Mouse (Mus musculus) megakaryocyte, adult 5-6 weeks (primary cell): Measurements from ENCODE around the gene Car14. TPM values are rescaled to one million over a fixed set of nuclear protein-coding genes. Genes with fewer than 3 reads are reported as not detected.
"Not testable (repeated sequence)": the region's sequence is repeated elsewhere in the genome, so short reads cannot be mapped to it uniquely, and the experiment has no call there.

Source experiments
- ATAC-seq: 2 replicates; pipeline ENCODE4 v1.8.0; 2016; ENCODE audit warnings: mild to moderate bottlenecking, inconsistent platforms; ENCODE audit not compliant: poor library complexity, severe bottlenecking
- total RNA-seq, 2 experiments: library from RNA; stranded (forward) in 1 of 2; stranded (reverse) in 1 of 2; fragments of 153-499, 151-499 nt in 1 of 2; fragments of 221-1000, 200-1000 nt in 1 of 2; gene quantifications; 2 replicates each; pipeline versions ENCODE4 v1.2.3 to v1.2.4; 2015 to 2017

The Car14 gene
- not detected in 2 replicates for total RNA-seq (2015)
- total RNA-seq (2017): not detected in 2 replicates

DNA sequence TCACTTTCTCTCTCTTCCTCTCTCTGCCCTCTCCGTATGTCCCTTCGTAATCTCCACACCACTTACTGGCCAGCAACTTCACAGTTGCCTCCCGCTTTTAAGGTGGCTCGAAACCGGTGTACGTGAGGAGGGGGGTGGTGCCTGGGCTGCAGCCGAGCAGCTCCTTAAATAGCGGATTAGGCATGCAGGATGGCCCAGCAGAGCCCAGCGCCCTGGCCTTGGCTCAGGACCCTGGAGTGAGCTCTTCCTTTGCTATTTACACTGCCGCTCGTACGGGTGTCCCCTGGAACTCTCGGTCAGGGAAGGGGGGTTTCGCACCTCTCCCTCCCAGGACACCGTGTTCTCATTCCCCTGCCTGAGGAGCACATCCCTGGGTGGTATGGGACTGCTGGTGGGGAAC, at the start of gene Car14:
Gene Car14 (minus strand): TSS at position 124 of the 400 bp plus-strand sequence.
- no peak for ATAC-seq

DNA sequence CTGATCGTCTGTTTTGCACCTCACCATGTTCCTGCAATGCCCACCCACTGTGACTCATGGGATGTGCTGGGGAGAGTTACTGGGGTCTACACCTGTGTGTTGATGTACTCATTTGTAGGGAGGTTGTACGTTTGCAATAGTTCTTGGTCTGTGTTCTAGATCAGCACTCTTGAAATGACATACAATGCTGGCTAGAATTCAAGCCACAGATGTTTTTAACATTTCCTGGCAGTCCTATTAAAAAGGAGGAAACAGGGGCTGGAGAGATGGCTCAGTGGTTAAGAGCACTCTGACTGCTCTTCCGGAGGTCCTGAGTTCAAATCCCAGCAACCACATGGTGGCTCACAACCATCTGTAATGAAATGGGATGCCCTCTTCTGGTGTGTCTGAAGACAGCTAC, 49.0 kb upstream of the Car14 start:
- no peak for ATAC-seq

DNA sequence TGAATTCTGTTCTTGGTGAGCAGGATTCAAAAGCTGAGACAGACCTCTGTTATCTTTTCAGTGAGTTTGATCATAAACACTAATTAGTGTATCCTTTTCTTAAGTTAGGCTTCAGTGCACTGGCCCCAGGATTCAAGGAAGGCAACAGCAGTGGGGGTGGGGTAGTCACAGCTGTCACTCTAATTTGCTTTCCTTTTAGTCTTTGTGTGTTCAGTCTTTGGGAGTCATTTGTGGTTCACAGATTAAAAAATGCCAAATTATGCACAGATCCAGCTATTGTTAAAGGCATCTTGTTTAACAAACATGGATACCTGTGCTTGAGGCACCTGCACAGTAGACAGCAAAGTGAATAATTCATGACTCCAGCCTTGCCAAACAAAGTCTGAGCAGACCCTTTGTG, 48.5 kb upstream of the Car14 start:
- no peak for ATAC-seq

DNA sequence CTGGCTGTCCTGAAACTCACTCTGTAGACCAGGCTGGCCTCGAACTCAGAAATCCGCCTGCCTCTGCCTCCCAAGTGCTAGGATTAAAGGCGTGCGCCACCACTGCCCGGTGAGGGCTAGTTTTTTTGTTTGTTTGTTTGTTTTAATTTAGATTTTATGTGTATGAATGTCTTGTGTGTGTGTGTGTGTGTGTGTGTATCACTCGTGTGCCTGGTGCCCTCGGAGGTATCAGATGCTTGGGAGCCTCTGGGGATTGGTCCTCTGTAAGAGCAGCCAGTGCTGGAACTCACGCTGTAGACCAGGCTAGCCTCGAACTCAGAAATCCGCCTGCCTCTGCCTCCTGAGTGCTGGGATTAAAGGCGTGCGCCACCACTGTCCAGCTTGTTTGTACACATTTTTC, 47.1 kb upstream of the Car14 start:
- not testable (repeated sequence) for ATAC-seq

DNA sequence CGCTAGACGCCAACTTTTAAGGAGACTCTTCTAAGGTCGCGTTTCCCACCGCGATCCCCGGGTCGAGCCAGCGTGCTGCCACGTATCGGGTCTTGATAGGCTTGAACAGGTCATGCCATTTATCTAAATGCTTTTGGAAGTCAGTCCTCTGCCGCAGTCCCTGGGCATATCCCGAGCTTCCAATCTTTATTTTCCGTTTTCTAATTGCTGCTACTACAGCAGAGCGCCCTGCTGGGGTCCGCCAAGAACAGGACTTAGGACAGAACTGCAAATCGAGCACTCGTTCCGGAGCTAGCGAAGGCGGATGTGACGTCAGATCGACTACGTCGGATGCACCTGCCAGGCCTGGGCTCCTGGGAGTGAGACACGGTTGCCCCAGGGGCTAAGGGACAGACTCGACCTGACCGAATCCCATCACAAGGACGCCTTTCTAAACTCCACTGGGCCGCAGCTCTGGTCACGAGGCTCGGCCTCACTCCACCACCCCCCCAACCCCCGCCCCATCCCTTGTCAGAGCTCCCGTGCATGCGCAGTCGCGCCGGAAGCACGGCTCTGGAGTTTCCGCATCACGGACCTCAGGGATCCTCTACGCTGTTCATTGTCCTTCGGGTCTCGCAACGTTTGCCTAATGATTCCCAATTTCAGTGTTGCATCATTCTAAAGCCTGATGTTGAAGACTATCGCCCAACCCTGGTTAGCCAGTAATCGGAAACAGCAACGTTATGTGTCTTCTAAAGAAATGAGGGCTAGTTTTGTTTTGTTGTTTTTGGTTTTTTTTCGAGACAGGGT, 46.5 kb upstream of the Car14 start:
- ATAC-seq: peak; percentile 90

DNA sequence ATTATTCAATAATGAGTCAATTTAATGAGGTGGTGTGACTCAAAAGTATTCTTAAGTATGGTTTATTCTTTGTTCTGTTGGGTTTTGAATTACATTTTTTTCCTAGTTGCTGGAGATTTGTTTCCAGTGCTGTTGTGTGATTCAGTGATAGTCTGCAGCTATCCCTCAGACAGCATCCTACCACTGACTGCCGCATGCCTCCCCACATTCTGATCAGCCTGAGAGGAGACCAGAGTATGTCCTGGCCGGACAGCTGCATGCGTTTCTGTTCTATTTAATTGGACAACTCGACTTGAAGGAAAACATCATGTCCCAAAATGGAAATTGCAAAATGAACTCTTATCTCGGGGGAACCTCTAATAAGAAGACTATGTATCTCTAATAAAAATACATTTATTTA, 43.8 kb upstream of the Car14 start:
- ATAC-seq: no peak

DNA sequence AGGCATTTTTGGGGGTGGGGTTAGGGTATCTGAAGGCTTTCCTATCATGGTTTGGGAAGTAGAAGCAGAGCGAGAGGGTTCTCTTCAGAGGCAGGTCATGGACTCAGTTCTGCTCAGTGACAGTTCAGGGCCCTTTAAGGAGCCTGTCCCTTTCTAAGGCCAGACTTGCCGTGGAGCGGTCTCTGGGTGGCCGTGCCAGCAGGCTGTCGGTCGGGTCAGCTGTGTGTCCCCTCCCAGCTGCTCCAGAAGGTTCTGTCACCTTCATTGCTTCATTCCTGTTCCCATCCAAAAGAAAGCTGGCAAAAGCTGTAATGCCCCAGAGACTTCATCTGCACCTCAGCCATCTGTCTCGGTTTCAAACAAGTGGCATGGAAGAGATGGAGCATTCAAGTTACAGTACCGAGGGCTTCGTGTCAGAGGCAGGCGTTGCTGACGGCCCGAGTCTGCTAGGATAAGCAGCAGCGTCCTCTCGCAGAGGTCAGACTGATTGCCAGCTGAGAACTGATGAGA, 41.3 kb upstream of the Car14 start:
- no peak for ATAC-seq

DNA sequence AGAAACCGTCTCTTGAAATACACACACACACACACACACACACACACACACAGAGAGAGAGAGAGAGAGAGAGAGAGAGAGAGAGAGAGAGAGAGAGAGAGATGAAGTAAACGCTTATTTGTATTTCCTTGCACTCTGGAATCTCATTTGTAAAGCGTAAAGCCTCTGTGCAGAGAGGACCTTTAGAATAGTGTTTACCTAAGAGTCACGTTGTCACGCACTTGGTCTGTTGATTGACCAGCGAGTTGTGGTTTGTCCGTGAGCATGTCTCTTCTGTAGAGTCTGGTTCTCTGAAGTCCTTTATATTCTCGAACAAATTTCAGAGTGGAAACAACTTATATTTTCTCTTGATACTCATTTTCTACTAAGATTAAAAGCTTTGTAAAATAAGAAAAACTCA, 40.3 kb upstream of the Car14 start:
- ATAC-seq: no peak

DNA sequence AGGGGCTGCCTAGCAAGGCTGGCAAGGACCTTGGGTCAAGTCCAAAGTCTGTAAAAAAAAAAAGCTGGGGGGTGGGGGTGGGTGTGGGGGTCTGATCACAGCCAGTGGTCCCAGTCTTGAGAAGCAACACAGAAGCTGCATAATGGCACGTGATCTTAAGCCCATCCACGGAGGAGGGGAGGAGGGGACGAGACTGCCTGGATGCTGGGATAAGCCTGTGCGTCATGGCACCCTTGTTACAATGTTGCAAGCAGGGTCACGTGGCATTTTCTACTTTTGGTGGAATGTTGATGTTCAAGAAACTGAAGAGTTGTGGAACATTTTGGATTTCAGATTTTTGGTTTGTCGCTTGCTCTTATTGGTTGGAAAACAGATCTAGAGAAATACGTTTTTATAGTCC, 38.7 kb upstream of the Car14 start:
- no peak for ATAC-seq

DNA sequence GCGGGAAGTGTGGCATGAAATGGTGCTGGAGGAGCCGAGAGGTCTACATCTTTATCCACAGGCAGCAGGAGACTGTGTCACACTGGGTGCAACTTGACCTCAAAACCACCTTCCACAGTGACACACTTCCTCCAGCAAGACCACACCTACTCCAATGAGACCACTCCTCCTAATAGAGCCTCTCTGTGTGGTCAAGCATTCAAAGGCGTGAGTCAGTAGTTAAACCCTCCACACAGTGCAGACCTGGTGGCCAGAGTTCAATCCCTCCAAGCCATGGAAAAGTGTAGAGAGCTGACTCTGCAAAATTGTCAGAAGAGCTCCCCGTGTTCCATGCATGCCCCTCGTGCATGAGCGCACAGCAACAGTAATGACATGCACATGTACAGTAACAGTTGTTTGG, 38.3 kb upstream of the Car14 start:
- ATAC-seq: peak; percentile 62

DNA sequence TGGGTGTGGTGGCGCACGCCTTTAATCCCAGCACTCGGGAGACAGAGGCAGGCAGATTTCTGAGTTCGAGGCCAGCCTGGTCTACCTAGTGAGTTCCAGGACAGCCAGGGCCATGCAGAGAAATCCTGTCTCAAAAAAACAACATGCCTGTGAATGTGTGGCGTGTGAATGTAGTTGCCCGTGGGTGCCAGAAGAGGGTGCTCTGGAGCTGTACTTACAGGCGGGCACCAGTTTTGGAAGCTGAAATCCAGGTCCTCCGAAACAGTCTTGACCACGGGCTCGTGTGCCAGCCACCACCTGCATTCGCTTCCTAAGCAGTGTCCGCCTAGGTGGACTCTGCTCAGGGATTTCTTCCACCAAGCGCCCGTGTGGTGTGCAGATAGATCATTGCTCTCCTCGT, 34.3 kb upstream of the Car14 start:
- peak; percentile 70 for ATAC-seq

DNA sequence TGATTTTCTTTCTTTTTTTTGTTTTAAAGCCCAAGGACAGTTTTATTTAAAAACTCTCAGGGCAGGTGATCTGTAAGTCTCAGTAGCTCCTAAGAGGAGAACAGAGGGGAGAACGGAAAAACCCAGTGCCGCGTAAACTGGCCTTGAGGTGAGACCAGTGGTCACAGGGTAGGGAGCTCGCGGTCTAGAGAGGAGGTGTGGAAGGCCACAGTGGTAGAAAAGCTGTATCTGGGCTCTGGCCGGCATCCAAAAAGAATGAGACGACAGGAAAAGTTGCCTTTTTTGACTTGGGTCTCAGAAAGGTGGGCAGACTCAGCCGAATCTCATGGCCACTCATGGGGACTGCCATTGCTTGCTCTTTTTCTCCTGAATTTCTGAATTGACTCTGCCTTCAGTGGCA, 33.7 kb upstream of the Car14 start:
- ATAC-seq: no peak

DNA sequence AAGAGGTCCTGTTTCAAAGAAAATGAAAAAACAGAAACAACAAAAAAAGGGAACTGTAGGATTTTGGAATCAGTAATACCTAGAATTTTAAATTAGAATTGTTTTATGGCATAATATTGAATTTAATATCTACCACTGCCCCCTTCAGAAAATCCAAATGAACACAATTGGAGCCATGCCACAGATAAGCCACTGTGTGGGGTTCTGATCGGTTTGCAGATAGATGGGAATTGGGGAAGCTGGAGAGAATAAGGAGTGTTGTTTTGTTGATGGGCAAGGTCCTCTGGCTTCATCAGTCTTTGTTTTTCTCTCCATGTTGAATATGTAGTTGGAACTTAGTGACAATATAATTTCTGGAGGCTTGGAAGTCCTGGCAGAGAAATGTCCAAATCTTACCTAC, 30.0 kb upstream of the Car14 start:
- ATAC-seq: no peak

DNA sequence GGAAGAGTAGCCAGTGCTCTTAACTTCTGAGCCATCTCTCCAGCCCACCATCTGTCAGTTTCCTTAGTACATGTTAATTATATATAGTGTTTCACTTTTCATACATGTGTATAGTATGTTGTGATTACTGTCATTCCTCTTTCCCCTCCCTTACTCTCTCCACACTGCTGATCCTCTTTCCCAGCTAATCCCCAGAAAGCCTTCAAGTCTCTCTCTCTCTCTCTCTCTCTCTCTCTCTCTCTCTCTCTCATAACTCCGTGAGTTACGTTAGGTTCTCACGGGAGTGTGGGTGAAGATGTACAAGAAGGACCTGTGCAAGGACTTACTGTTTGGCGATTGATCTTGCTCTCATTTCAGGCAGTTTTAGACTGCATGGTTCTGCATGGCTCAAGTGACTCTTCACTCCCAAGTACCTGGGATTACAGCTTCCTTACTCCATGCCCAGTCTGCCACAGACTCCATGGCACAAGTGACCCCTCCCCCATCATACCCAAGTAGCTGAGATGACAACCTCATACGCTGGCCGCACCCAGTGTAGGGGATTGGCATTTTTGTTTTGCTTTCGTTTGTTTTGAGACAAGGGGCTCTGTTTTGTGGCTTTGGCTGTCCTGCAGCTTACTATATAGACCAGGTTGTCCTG, 28.7 kb upstream of the Car14 start:
- ATAC-seq: no peak

DNA sequence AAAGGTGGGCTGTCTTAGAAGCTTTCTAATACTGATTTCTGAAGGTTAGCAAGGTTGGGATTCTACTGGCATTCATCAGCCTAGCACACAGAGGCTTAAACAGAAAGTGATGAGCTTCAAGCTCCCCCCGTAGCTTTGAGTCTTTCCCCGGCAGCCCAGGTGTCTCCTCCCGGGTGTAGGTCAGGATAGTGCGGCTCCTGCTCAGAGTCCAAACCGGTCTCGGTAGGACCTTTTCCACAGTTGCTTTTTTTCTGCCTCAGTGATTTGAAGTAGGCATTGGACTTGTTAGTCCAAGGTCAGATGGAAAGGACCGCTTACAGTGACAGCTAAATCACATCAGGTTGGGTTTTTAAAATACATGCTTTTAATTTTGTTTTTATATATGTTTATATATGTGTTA, 28.1 kb upstream of the Car14 start:
- no peak for ATAC-seq

DNA sequence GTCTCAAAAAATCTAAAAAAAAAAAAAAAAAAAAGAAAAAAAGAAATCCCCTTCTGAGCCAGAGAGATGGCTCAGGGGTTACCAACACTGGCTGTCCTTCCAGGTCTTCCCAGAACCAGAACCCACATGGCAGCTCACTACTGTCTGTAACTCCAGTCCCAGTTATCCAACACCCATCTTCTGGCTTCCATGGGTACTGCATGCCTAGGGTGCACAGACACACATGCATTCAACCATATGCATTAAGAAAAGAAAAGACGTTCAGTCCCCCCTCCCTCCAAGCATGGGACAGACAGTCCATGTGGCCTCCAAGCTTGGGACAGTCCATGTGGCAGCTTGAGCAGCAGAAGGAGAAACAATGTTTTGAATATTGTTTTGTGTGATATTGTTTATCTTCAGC, 27.7 kb upstream of the Car14 start:
- ATAC-seq: no peak

DNA sequence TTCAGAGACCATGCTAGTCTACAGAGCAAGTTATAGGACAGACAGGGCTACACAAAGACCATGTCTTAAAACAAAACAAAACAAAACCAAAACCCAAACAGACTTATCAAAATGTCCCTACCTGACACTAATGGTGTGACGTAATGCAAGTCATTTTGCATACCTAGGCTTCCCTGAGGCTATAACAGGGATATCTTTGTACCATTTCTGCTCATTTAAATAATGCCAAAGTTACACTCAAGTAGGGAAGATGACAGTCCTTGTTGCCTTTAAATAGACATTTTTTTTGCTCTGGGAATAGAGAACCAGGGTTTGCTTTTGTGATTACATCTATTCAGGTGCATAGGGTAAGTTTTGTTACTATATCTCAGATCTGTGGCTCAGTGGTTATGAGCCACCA, 27.0 kb upstream of the Car14 start:
- no peak for ATAC-seq

DNA sequence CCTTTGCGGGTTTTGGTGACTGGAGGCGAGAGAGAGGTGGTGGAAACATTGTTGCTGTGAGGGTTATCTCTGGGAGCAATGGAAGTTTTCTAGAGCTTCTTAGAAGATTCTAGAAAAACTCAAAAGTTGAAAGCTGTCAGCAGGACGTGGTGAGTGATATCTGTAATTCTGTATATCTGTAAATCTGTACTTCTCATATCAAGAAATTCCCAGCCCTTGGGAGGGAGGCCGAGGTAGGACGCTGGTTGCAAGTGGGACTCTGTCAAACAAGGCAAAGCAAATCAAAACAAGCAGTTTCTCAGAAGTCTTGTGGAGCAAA, 25.9 kb upstream of the Car14 start:
- no peak for ATAC-seq

DNA sequence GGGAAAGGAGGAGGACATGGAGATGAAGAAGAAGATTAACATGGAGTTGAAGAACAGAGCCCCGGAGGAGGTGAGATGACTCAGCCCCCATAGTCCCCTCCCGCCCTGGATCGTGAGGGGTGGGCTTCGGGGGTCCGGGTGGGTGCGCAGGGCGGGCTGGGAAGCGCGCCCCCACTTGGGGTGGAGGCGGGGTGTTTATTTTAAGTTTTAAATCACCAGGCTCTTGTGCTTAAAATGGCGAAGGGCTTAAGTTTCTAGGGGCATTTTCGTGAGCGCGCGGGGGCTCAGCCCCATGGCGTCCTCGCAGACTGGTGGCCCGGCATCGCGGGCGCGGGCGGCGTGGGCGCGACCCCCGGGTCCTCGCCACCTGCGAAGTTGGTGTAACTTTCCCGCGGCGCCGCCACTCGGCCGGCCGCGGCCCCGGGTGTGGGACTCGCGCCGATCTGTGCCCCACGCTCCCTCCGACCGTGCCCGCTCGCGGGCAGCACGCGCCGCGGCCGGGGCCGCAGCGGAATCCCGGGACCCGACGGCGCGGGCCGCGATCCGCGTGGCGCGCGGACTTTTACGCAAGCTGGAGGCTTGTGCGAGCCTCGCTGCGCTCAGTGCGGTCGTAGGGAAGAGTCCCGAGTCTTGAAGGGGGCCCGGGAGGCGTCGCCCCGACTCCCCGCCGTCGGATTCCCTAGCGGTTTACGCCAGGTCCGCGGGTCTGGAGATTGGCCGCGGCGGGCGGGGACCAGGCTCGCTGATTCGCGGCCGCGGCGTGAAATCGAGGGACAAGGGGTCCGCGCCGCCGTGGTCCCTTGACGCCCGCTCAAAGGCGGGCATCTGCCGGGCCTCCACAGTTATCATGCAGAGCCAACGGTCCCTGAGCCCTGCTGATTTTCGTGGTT, 25.3 kb upstream of the Car14 start:
- peak; percentile 13; the same call in 1 of the 2 replicates for ATAC-seq

DNA sequence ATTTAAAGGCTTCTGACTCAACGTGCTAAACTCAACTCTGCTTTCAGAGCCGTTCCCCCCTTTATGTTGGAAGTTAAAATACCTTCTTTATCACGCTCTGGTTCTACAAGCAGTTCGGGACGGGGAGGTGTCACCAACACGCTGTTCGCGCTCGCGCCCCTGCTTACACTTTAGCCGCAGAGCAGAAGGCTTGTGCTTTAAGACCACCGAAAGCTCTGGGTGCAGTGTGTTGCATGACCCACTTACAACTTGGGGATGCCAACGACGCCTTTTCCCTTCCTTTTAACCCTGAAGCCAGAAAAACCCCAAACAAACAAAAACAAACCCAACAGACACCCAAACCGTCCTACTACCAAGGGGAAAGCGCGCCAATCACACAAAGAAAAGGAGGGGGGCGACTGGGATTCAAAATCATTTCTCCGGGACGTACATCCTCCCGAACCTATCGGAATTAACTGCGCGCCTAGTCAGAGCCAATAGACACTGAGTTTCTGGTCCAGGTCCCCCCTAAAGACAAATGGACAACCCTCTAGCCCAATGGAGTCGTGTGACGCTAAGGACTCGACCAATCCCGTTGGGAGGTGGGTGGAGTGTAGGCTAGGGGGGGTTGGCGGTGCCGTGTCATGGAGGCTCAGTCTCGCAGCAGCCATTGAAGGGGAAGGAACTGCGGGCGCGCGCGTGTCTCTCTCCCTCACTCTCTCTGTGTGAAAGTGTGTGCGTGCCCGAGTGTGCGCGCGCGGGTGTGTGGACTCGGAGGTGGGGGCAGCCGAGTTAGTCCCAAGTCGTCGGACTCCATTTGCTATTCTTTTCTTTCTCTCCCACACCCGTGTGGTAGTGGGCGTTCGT, 24.4 kb upstream of the Car14 start, which contains the start of gene Anp32e:
Gene Anp32e (plus strand): TSS at position 589 of the 846 bp plus-strand sequence.
- ATAC-seq: peak; percentile 97

DNA sequence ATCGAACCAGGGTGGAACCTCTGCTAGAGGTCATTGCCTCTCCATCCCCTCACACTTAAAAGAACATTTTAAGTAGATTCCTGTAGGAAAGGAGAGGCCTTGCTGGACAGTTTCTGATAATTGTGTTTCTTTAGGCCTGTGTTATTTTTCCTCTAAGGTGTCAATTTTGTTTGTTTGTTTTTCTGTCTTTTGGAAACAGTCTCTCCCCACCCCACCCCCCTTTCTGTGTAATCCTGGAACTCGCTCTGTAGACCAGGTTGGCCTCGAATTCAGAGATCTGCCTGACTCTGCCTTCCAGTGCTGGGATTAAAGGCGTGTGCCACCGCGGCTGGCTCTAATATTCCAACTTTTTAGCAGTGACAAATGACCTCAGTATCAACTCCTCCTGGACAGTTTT, 23.8 kb upstream of the Car14 start:
- ATAC-seq: no peak
